Mouse (Mus musculus) macrophage (primary cell): Measurements from ENCODE around the gene Gpr1. TPM values are rescaled to one million over a fixed set of nuclear protein-coding genes. Genes with fewer than 3 reads are reported as not detected.

ENCODE experiments used
- H3K27ac ChIP-seq: fragments of 350-480 bp; formaldehyde crosslinking; 2 replicates; pipeline ENCODE4 v1.9.0; 2021
- H3K36me3 ChIP-seq: fragments of 350-480 bp; formaldehyde crosslinking; 2 replicates; pipeline ENCODE4 v1.9.0; 2021; ENCODE audit errors: inconsistent target
- H3K4me3 ChIP-seq: fragments of 350-480 bp; formaldehyde crosslinking; 2 replicates; pipeline ENCODE4 v1.9.0; 2021; ENCODE audit errors: inconsistent target
- H3K79me2 ChIP-seq: fragments of 350-480 bp; formaldehyde crosslinking; 2 replicates; pipeline ENCODE4 v1.9.0; 2021; ENCODE audit errors: inconsistent target
- WGBS: methylation state at CpG from one replicate; pipeline ENCODE4 v1.1.7; 2026; ENCODE audit warnings: inconsistent platforms; ENCODE audit not compliant: missing documents; 5-methylcytosine and 5-hydroxymethylcytosine counted together
- polyA plus RNA-seq: library from polyadenylated mRNA; stranded (reverse); fragments of 250-400 nt; gene quantifications from 3 replicates; pipeline ENCODE4 v1.2.4, GENCODE M21; 2018; ENCODE audit warnings: inconsistent platforms

Gpr1 gene
- polyA plus RNA-seq, 1 experiment from 2014 or later: not detected

- Histone ChIP-seq H3K36me3 (no peaks in the 10 kb centered on the region), H3K79me2 (no peaks in the 10 kb centered on the region), H3K4me3 (no peak overlapping the region), H3K27ac (no peak overlapping the region)
- WGBS: 8% methylated on average over 16 of the region's 16 CpGs
Measured at GRCm38 (mm10) chr1:63246862-63247521, 32.6 kb upstream of the Gpr1 start.

- no peak overlapping the region for H3K4me3 ChIP-seq
- WGBS: 40% methylated on average over 4 of the region's 4 CpGs
- H3K79me2 ChIP-seq: no peaks in the 10 kb centered on the region
- H3K27ac ChIP-seq: no peak overlapping the region
- no peaks in the 10 kb centered on the region for H3K36me3 ChIP-seq
Measured at GRCm38 (mm10) chr1:63243854-63244253, 29.5 kb upstream of the Gpr1 start.

GRCm38 (mm10) chr1:63239751-63240150, 25.4 kb upstream of the Gpr1 start:
- H3K36me3 ChIP-seq: no peaks in the 10 kb centered on the region
- no peak overlapping the region for H3K27ac ChIP-seq
- WGBS: 91% methylated on average over 8 of the region's 8 CpGs

GRCm38 (mm10) chr1:63239305-63239704, 25.0 kb upstream of the Gpr1 start:
- Histone ChIP-seq H3K4me3 (no peak overlapping the region), H3K79me2 (no peaks in the 10 kb centered on the region), H3K27ac (no peak overlapping the region), H3K36me3 (no peaks in the 10 kb centered on the region)
- 82% methylated on average over 4 of the region's 4 CpGs for WGBS

More at GRCm38 (mm10) chr1:63239751-63240150, 25.4 kb upstream of the Gpr1 start:
- H3K79me2 ChIP-seq: no peaks in the 10 kb centered on the region
- no peak overlapping the region for H3K4me3 ChIP-seq

GRCm38 (mm10) chr1:63237371-63237770, 23.0 kb upstream of the Gpr1 start:
- no peak overlapping the region for H3K27ac ChIP-seq
- H3K36me3 ChIP-seq: no peaks in the 10 kb centered on the region
- no peaks in the 10 kb centered on the region for H3K79me2 ChIP-seq
- H3K4me3 ChIP-seq: no peak overlapping the region
- WGBS: 62% methylated on average over 5 of the region's 5 CpGs

GRCm38 (mm10) chr1:63227241-63227640, 12.9 kb upstream of the Gpr1 start:
- 92% methylated on average over 5 of the region's 5 CpGs for WGBS
- no peaks in the 10 kb centered on the region for H3K79me2 ChIP-seq

GRCm38 (mm10) chr1:63225890-63226289, 11.5 kb upstream of the Gpr1 start:
- Histone ChIP-seq H3K4me3 (no peak overlapping the region), H3K79me2 (no peaks in the 10 kb centered on the region), H3K36me3 (no peaks in the 10 kb centered on the region), H3K27ac (no peak overlapping the region)
- 62% methylated on average over 7 of the region's 7 CpGs for WGBS

More at GRCm38 (mm10) chr1:63227241-63227640, 12.9 kb upstream of the Gpr1 start:
- no peak overlapping the region for H3K4me3 ChIP-seq
- H3K27ac ChIP-seq: no peak overlapping the region
- no peaks in the 10 kb centered on the region for H3K36me3 ChIP-seq

GRCm38 (mm10) chr1:63225009-63225408, 10.7 kb upstream of the Gpr1 start:
- Histone ChIP-seq H3K27ac (no peak overlapping the region), H3K79me2 (no peaks in the 10 kb centered on the region), H3K4me3 (no peak overlapping the region), H3K36me3 (no peaks in the 10 kb centered on the region)
- 89% methylated on average over 4 of the region's 4 CpGs for WGBS

- Histone ChIP-seq H3K27ac (no peak overlapping the region), H3K36me3 (no peaks in the 10 kb centered on the region), H3K79me2 (no peaks in the 10 kb centered on the region), H3K4me3 (no peak overlapping the region)
- WGBS: 96% methylated on average over 4 of the region's 4 CpGs
Measured at GRCm38 (mm10) chr1:63219277-63219676, 4.9 kb upstream of the Gpr1 start.

- no peaks in the 10 kb centered on the region for H3K79me2 ChIP-seq
- no peaks in the 10 kb centered on the region for H3K36me3 ChIP-seq
- WGBS: 62% methylated on average over 7 of the region's 7 CpGs
- no peak overlapping the region for H3K27ac ChIP-seq
- no peak overlapping the region for H3K4me3 ChIP-seq
Measured at GRCm38 (mm10) chr1:63214631-63215030, 288 bp upstream of the Gpr1 start.

- Histone ChIP-seq H3K36me3 (no peaks in the 10 kb centered on the region), H3K79me2 (no peaks in the 10 kb centered on the region), H3K27ac (no peak overlapping the region), H3K4me3 (no peak overlapping the region)
- WGBS: 47% methylated on average over 20 of the region's 22 CpGs
Measured at GRCm38 (mm10) chr1:63213478-63214270, 669 bp downstream of the Gpr1 start.

GRCm38 (mm10) chr1:63209861-63210529, 4.3 kb downstream of the Gpr1 start:
- Histone ChIP-seq H3K4me3 (no peak overlapping the region), H3K27ac (no peak overlapping the region), H3K36me3 (no peaks in the 10 kb centered on the region), H3K79me2 (no peaks in the 10 kb centered on the region)
- 74% methylated on average over 5 of the region's 6 CpGs for WGBS

- no peaks in the 10 kb centered on the region for H3K79me2 ChIP-seq
- no peak overlapping the region for H3K4me3 ChIP-seq
- H3K36me3 ChIP-seq: no peaks in the 10 kb centered on the region
- no peak overlapping the region for H3K27ac ChIP-seq
- 90% methylated on average over 3 of the region's 3 CpGs for WGBS
Measured at GRCm38 (mm10) chr1:63207607-63208006, 6.7 kb downstream of the Gpr1 start.

GRCm38 (mm10) chr1:63204660-63205394, 9.5 kb downstream of the Gpr1 start:
- no peaks in the 10 kb centered on the region for H3K36me3 ChIP-seq
- H3K4me3 ChIP-seq: no peak overlapping the region
- H3K79me2 ChIP-seq: no peaks in the 10 kb centered on the region
- WGBS: 67% methylated on average over 3 of the region's 7 CpGs
- no peak overlapping the region for H3K27ac ChIP-seq
